Mouse (Mus musculus): Measurements from ENCODE around the gene Iqcg.

Gene Iqcg

GRCm38 (mm10) chr16:32980227-32980626, 75.8 kb downstream of the Iqcg start:
- DNase-seq (ENCODE audit: low spot score): no peak

GRCm38 (mm10) chr16:32973047-32973446, 83.0 kb downstream of the Iqcg start:
- no peak for DNase-seq (ENCODE audit: low spot score)

GRCm38 (mm10) chr16:32972535-32972934, 83.5 kb downstream of the Iqcg start:
- no peak for DNase-seq (ENCODE audit: low spot score)
